Mouse (Mus musculus) layer of hippocampus, postnatal 36 days (tissue): ENCODE measurements at regions not wholly inside any gene's neighbourhood (a gene's known extent, or its start where the extent isn't known, plus 50 kb on each side); places are given as distances from the start of the nearest gene placed in this dataset.
"Not testable (repeated sequence)": the region's sequence is repeated elsewhere in the genome, so short reads cannot be mapped to it uniquely, and the experiment has no call there.

Experiments
- DNase-seq, 2 experiments: peaks; one replicate each; pipeline ENCODE4 v3.0.0; 2022

GRCm38 (mm10) chr14:86308949-86309543 lies 832.0 kb downstream of the Diaph3 start:
- no peak for DNase-seq

- DNase-seq: peak; percentile 50 to 55
Measured at GRCm38 (mm10) chr14:86307806-86308205, 833.2 kb downstream of the Diaph3 start.

DNA sequence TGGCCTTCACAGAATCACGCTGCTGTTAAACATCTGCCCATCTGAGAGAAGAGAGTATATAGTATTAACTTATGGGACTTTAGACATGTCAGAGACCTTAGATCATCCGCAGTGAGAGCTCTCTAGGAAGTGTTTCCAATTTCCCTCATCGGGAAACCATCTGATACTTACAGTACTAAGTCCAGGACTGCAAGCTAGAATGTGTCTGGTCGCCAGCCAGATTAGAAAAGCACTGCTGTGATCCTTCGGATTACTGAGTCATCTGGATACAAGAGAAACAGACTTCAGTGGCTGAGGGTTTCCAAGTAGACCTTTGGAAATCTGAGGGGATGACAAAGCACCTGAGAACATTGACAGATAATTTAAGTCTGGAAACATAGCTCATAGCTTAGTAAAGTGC lies 839.4 kb downstream of the Diaph3 start:
- DNase-seq: no peak

GRCm38 (mm10) chr14:86300811-86301210 lies 840.2 kb downstream of the Diaph3 start:
- no peak for DNase-seq

- DNase-seq: no peak
Measured at GRCm38 (mm10) chr14:86297991-86298390, 843.0 kb downstream of the Diaph3 start.

GRCm38 (mm10) chr14:86294606-86295005 lies 846.4 kb downstream of the Diaph3 start:
- DNase-seq: not testable (repeated sequence)

DNA sequence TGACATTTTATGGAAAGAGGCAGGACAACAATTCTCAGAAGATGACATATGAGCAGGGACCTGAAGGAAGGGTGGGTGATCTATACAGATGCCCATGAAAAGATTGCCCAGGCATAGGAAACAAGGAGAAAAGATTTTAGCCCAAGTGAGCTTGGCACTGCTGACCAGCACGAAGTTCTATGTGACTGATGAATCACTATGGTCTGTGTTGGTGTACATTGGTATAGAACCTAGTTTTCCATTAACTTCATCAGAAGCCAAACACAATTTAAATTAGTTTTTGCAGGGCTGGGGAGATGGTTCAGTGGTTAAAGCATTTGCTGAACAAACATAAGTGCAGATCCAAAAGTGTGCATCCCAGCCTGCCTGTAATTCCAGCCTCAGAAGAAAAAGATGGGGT lies 847.2 kb downstream of the Diaph3 start:
- no peak for DNase-seq

- DNase-seq: no peak
Measured at GRCm38 (mm10) chr14:86293371-86293770, 847.7 kb downstream of the Diaph3 start.

DNA sequence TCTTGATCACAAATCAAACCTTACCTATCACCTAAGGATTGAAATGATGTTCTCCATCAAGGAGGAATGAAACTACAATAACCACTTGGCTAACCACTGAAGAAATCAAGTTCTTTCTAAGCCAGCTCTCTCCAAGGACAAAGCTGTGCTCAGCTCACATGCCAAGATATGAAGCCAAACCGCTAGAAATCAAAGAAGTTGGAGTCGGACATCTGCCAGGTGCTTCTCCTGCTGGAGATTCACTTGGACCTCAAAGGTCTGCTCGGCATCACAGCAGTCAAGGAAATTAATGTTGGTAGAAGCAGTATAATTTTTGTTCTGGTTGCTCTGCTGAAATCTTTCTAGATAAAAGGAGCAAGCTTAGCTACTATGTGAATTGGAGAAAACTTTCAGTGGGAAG lies 850.5 kb downstream of the Diaph3 start:
- no peak for DNase-seq

- peak in 1 of 2 experiments; percentile 14 for DNase-seq
Measured at GRCm38 (mm10) chr14:86261640-86262230, 879.3 kb downstream of the Diaph3 start.

- DNase-seq: no peak
Measured at GRCm38 (mm10) chr14:86254196-86254595, 886.8 kb downstream of the Diaph3 start.

DNA sequence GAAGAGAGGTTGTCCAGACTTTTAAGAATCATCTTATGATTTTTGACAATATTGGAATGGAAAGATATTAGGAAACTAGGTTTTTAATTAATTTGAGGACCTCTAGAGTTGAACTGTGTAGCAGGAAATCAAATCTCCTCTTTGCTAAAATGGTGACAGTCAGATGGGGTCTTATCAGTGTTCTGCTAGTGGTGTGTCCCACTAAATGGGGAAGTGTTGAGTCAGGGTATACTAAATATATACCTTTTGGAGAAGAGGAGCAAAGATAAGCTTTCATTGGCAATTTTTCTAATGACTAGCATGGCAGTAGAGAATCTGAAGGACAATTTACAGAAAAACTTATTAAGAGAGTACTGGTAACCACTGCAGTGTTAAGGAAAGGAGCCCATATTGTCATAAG lies 889.4 kb downstream of the Diaph3 start:
- DNase-seq: no peak

DNA sequence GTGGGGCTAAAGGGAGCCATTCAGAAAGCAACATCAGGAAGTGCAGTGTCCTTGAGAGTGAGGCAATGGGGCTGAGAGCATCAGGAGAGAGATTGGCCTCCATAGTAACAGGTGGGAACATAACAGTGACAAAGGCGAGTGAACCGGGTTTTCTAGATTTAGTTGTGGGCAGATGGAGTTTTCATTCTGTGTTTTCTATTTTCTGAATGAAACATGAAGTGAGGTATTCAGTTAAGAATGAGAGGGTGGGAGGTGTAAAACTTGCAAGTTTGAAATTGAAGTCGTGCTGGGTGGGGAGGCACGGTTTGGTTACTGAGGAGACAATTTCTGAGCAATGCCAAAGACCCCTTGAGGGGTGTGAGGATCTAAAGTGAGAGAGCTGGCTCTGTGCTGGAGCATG lies 893.3 kb downstream of the Diaph3 start:
- no peak for DNase-seq

- DNase-seq: peak in 1 of 2 experiments; percentile 4
Measured at GRCm38 (mm10) chr14:86246770-86247169, 894.3 kb downstream of the Diaph3 start.

- no peak for DNase-seq
Measured at GRCm38 (mm10) chr14:86243662-86244061, 897.4 kb downstream of the Diaph3 start.

GRCm38 (mm10) chr14:86242836-86243235 lies 898.2 kb downstream of the Diaph3 start:
- DNase-seq: no peak

DNA sequence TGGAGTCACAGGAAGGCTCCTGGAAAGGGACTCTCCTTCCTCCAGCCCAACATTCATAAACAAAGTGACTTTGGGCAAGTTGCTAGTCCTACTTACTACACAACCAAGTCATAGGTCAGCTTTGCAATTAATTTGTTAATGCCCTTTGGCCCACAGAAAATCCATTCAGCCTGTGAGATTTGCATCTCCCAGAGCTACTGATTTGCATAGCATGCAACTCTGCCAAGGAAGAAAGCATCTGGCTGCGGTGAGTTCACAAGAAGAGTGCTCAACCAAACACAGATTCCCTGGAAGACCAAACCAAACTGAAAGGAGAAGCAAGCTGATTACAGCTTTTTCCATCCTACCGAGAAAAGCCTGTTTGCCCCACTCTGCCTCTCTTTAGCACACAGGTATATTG lies 901.9 kb downstream of the Diaph3 start:
- no peak for DNase-seq

DNA sequence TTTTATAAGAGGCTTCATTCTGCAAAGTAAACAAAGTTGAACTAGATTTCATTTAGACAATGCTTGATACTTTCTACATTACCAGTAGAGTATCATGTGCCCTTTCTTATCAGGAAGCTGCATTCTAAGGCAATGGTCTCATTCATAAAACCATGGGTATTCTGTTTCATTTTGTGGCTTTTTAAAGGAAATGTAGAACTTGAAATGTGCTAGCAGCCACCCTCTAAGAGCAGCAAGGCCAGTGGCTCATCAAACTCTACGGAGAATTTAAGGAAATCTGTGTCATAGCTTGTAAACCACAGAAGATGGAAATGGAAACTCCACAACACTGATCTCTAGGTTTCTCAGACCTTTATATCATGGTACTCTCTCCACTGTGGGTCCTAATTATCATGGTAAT lies 907.7 kb downstream of the Diaph3 start:
- no peak for DNase-seq

- no peak for DNase-seq
Measured at GRCm38 (mm10) chr14:86230609-86231008, 910.4 kb downstream of the Diaph3 start.

DNA sequence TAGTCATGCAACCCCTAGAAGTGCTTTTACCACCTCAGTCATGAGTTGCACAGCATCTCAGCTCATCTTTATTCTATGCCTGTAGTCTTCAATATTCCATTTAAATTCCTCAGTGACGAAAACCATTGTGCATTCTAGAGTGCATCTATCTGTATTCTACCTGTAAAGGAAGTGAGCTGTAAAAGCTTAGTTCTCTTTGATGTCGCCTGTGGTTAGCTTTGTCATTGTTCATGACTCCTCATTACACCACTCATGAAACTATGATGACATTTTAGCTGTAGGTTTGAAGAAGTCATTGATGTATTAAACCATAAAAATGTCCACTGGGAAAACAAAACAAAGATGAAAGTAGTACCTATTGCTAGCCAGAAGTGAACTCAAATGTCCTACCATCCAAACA lies 911.3 kb downstream of the Diaph3 start:
- no peak for DNase-seq

GRCm38 (mm10) chr14:86215711-86216110 lies 925.3 kb downstream of the Diaph3 start:
- DNase-seq: no peak

DNA sequence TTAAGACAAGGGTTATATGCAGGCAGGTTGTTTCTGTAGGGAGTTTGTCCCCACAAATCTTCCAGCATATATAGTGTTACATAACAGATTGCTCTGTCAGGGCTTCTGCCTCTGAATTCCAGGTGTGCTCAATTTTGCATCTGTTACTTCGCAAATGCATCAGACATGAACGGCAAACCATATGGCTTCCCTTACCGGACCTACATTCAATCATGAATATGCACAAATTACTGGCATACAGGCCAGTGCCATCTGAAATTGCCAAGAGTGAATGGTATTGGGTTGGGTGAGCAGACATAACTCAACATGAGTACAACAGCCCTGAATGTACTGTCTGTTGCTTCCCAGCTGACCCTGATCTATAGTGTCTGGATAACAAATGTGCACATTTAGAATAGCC lies 929.4 kb downstream of the Diaph3 start:
- DNase-seq: no peak

- DNase-seq: no peak
Measured at GRCm38 (mm10) chr14:86204582-86204981, 936.5 kb downstream of the Diaph3 start.

GRCm38 (mm10) chr14:86197864-86198263 lies 943.2 kb downstream of the Diaph3 start:
- DNase-seq: no peak
